In the genomic region with DNA sequence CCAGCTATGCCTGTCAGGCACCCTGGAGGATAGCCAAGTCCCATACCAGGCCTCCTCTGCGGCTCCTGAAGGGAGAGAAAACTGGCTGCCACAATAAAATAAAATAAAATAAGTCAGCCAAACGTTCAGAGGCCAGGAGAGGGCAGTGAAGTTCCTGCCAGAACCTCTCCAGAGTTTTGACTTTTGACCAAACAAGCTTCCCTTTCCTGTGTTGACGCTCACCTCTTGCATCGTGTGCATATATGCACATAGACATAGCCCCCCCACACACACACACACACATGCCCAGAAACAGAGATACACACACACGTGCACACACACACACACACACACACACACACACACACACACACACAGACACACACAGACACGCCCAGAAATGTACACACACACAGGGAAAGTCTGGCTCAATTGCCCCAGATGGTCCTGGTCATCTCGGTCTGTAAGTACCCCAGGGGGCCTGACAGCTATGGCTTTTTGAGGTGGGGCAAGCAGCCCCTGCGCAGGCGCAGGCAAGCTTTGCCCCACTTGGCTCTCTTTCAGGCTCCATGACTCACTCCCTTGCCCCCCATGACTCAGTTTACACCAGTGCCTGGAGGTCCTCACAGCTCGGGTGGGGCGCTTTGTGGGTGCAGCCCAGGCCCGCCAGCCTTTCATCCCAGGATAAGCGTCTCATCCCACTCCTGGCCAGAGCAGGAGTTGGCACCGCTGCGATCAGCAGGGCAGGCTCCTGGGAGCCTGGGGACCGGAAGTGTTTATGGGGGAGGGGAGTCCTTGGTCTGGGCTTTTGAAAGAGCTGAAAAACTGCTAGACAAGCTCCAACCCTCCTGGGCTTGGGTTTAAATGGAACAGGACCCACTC, we compare ENCODE assay signal across 9 mouse cellular contexts. TPM values are rescaled to one million over a fixed set of nuclear protein-coding genes. Genes with fewer than 3 reads are reported as not detected.
DNase-seq lines count a peak whose midpoint lies in the region; ATAC-seq and TF ChIP-seq lines count a peak whose summit lies in the region.
"Had no signal": no experiment of that assay in that cellular context is flagged by ENCODE, and none has a peak within 500 bp of the region (broad histone marks: within the 10 kb centered on the region; RNA-seq: fewer than 3 reads in every experiment).

No protein-coding gene starts in this region.

- WGBS in forebrain, postnatal 0 days = 12% methylated on average over 16 of the region's 16 CpGs
- WGBS in intestine, embryonic 14.5 days = 4% methylated on average over 15 of the region's 16 CpGs
- 5% methylated on average over 14 of the region's 16 CpGs for WGBS in liver, postnatal 0 days (ENCODE audit: insufficient replicate concordance)
- 11% methylated on average over 16 of the region's 16 CpGs for WGBS in neural tube, embryonic 13.5 days

- no peak for TF ChIP-seq EP300 in liver, postnatal 0 days (IDR thresholded peaks at IDR 0.05; ENCODE audit: low read depth)

- no peak for TF ChIP-seq POLR2A in brain, embryonic 14.5 days (IDR thresholded peaks at IDR 0.05; ENCODE audit: borderline replicate concordance, extremely low read depth, insufficient read depth, insufficient read length, poor library complexity, severe bottlenecking)

- no peaks in the 10 kb centered on the region for H3K9me3 ChIP-seq in forebrain, postnatal 0 days (ENCODE audit: low read length)
- no peaks in the 10 kb centered on the region for H3K9me3 ChIP-seq in intestine, embryonic 14.5 days (ENCODE audit: control insufficient read depth, low read length)
- H3K9me3 ChIP-seq in liver, postnatal 0 days (ENCODE audit: low read length) = no peaks in the 10 kb centered on the region
- no peaks in the 10 kb centered on the region for H3K9me3 ChIP-seq in neural tube, embryonic 13.5 days

- no peaks in the 10 kb centered on the region; the same call in 1 of the 2 replicates for H3K36me3 ChIP-seq in forebrain, postnatal 0 days (ENCODE audit: insufficient read depth)
- no peaks in the 10 kb centered on the region for H3K36me3 ChIP-seq in intestine, embryonic 14.5 days (ENCODE audit: control insufficient read depth, insufficient read depth, low read length)
- no peaks in the 10 kb centered on the region for H3K36me3 ChIP-seq in liver, postnatal 0 days (replicated peaks; ENCODE audit: insufficient read depth, low read length)
- H3K36me3 ChIP-seq in neural tube, embryonic 13.5 days = peaks cover 5% of the 10 kb centered on the region; the same call in 1 of the 2 replicates

- no peak for ATAC-seq in cerebellum, adult (ENCODE audit: insufficient number of reproducible peaks, low FRiP score, low TSS enrichment)
- peak; percentile 36 for ATAC-seq in forebrain, postnatal 0 days
- ATAC-seq in intestine, embryonic 14.5 days (replicated peaks; ENCODE audit: low FRiP score, low TSS enrichment, low read depth) = peak; percentile 60
- peak; percentile 81 for ATAC-seq in liver, postnatal 0 days
- peak; percentile 57 for ATAC-seq in neural tube, embryonic 13.5 days (ENCODE audit: low read depth)
- ATAC-seq: Patski had no signal

- H3K27ac ChIP-seq in forebrain, postnatal 0 days (ENCODE audit: low read depth, low read length) = no peak overlapping the region
- H3K27ac ChIP-seq in intestine, embryonic 14.5 days (ENCODE audit: low read depth) = peak overlapping the region; percentile 58; the same call in 1 of the 2 replicates
- peak overlapping the region; percentile 73 for H3K27ac ChIP-seq in liver, postnatal 0 days (ENCODE audit: low read depth)
- peak overlapping the region; percentile 53; the same call in 1 of the 2 replicates for H3K27ac ChIP-seq in neural tube, embryonic 13.5 days (replicated peaks)

- peak; percentile 43; the same call in 1 of the 2 replicates for TF ChIP-seq CTCF in brain, embryonic 14.5 days (IDR thresholded peaks at IDR 0.05; ENCODE audit: borderline replicate concordance, extremely low read depth, insufficient read depth, insufficient read length)
- TF ChIP-seq CTCF in forebrain, postnatal 0 days (IDR thresholded peaks at IDR 0.05; ENCODE audit: low read depth) = peak; percentile 26; the same call in 1 of the 2 replicates
- TF ChIP-seq CTCF in liver, postnatal 0 days (IDR thresholded peaks at IDR 0.05; ENCODE audit: low read depth) = peak; percentile 67

- H3K4me1 ChIP-seq in forebrain, postnatal 0 days (ENCODE audit: insufficient read depth) = no peaks in the 10 kb centered on the region
- H3K4me1 ChIP-seq in intestine, embryonic 14.5 days (replicated peaks; ENCODE audit: control insufficient read depth, insufficient read depth, low read length) = peaks cover 15% of the 10 kb centered on the region
- H3K4me1 ChIP-seq in liver, postnatal 0 days (ENCODE audit: insufficient read depth) = peaks cover 9% of the 10 kb centered on the region
- H3K4me1 ChIP-seq in neural tube, embryonic 13.5 days (replicated peaks) = peaks cover 19% of the 10 kb centered on the region

- H3K27me3 ChIP-seq in forebrain, postnatal 0 days (ENCODE audit: insufficient read depth, low read length) = no peaks in the 10 kb centered on the region
- no peaks in the 10 kb centered on the region for H3K27me3 ChIP-seq in intestine, embryonic 14.5 days (replicated peaks; ENCODE audit: control insufficient read depth, insufficient read depth, low read length)
- no peaks in the 10 kb centered on the region for H3K27me3 ChIP-seq in liver, postnatal 0 days (ENCODE audit: insufficient read depth, low read length)
- H3K27me3 ChIP-seq in neural tube, embryonic 13.5 days = peaks cover 8% of the 10 kb centered on the region; the same call in 1 of the 2 replicates
- H3K27me3 ChIP-seq: Patski had no signal

- 0 out of 2 replicates have a peak overlapping the region, but pooled peaks have one; percentile 25 for H3K9ac ChIP-seq in forebrain, postnatal 0 days
- peak overlapping the region; percentile 17; the same call in 1 of the 2 replicates for H3K9ac ChIP-seq in intestine, embryonic 14.5 days (ENCODE audit: low read length)
- peak overlapping the region; percentile 68 for H3K9ac ChIP-seq in liver, postnatal 0 days (replicated peaks)
- peak overlapping the region; percentile 60 for H3K9ac ChIP-seq in neural tube, embryonic 13.5 days

- H3K4me3 ChIP-seq in forebrain, postnatal 0 days (ENCODE audit: low read depth, low read length) = no peak overlapping the region
- H3K4me3 ChIP-seq in intestine, embryonic 14.5 days (ENCODE audit: low read depth, low read length) = peak overlapping the region; percentile 6; the same call in 1 of the 2 replicates
- H3K4me3 ChIP-seq in liver, postnatal 0 days (ENCODE audit: low read depth, low read length) = peak overlapping the region; percentile 52
- H3K4me3 ChIP-seq in neural tube, embryonic 13.5 days = peak overlapping the region; percentile 27

- H3K4me2 ChIP-seq in forebrain, postnatal 0 days (ENCODE audit: low read depth) = peak overlapping the region; percentile 41
- peak overlapping the region; percentile 64 for H3K4me2 ChIP-seq in intestine, embryonic 14.5 days (ENCODE audit: low read length)
- H3K4me2 ChIP-seq in liver, postnatal 0 days (ENCODE audit: low read depth, low read length) = peak overlapping the region; percentile 95
- peak overlapping the region; percentile 57 for H3K4me2 ChIP-seq in neural tube, embryonic 13.5 days

- DNase-seq in cerebellum, adult 11-12 months = peak; percentile 58
- DNase-seq in brain, embryonic 14.5 days (ENCODE audit: low read depth) = peak; percentile 42
- no peak for DNase-seq in forebrain, postnatal 0 days
- DNase-seq in intestine, embryonic 14.5 days (ENCODE audit: low spot score) = peak; percentile 76
- peak; percentile 62 for DNase-seq in liver, postnatal 0 days
- DNase-seq in right cerebral cortex, postnatal 36 days (ENCODE audit: low spot score in 2 of 2) = no peak

RNA-seq across cellular contexts. Expression of gene AI837181, which starts 8.3 kb away (rescaled TPM):
- 86.4 and 106 TPM in 2 replicates for polyA plus RNA-seq in brain, embryonic 14.5 days (2012; rRNA removed)
- 56.6 and 59.5 TPM in 2 replicates for total RNA-seq in forebrain, postnatal 0 days (2014; rRNA removed)
- 72.5 and 72.7 TPM in 2 replicates for polyA plus RNA-seq in forebrain, postnatal 0 days (2015; fragmentation: Nextera tagmentation; extraction: Ambion mirVana)
- 34.2 and 41.2 TPM in 2 replicates for polyA plus RNA-seq in intestine, embryonic 14.5 days (2014; fragmentation: Nextera tagmentation; extraction: Ambion mirVana)
- 15.8 and 16.1 TPM in 2 replicates for polyA plus RNA-seq in liver, postnatal 0 days (2015; fragmentation: Nextera tagmentation; extraction: Ambion mirVana)
- 69.5 and 75.5 TPM in 2 replicates for polyA plus RNA-seq in neural tube, embryonic 13.5 days (2015; fragmentation: Nextera tagmentation; extraction: Ambion mirVana)

RNA-seq across cellular contexts. Expression of gene Drap1, which starts 8.4 kb away (rescaled TPM):
- 224 and 257 TPM in 2 replicates for polyA plus RNA-seq in brain, embryonic 14.5 days (2012; rRNA removed)
- total RNA-seq in forebrain, postnatal 0 days (2014; rRNA removed) = 171 and 202 TPM in 2 replicates
- polyA plus RNA-seq in forebrain, postnatal 0 days (2015; fragmentation: Nextera tagmentation; extraction: Ambion mirVana) = 353 and 391 TPM in 2 replicates
- polyA plus RNA-seq in intestine, embryonic 14.5 days (2014; fragmentation: Nextera tagmentation; extraction: Ambion mirVana) = 170 and 173 TPM in 2 replicates
- 71.5 and 74.2 TPM in 2 replicates for polyA plus RNA-seq in liver, postnatal 0 days (2015; fragmentation: Nextera tagmentation; extraction: Ambion mirVana)
- 318 and 326 TPM in 2 replicates for polyA plus RNA-seq in neural tube, embryonic 13.5 days (2015; fragmentation: Nextera tagmentation; extraction: Ambion mirVana)

RNA-seq across cellular contexts. Expression of gene Fosl1, which starts 14.1 kb away (rescaled TPM):
- not detected in 2 replicates for polyA plus RNA-seq in brain, embryonic 14.5 days (2012; rRNA removed)
- total RNA-seq in forebrain, postnatal 0 days (2014; rRNA removed) = 0.19 TPM in 1 of 2 replicates, not detected in the other
- not detected in 2 replicates for polyA plus RNA-seq in forebrain, postnatal 0 days (2015; fragmentation: Nextera tagmentation; extraction: Ambion mirVana)
- polyA plus RNA-seq in intestine, embryonic 14.5 days (2014; fragmentation: Nextera tagmentation; extraction: Ambion mirVana) = not detected in 2 replicates
- not detected in 2 replicates for polyA plus RNA-seq in liver, postnatal 0 days (2015; fragmentation: Nextera tagmentation; extraction: Ambion mirVana)
- 0.59 TPM in 1 of 2 replicates, not detected in the other for polyA plus RNA-seq in neural tube, embryonic 13.5 days (2015; fragmentation: Nextera tagmentation; extraction: Ambion mirVana)

RNA-seq across cellular contexts. Expression of gene Ccdc85b, which starts 24.5 kb away (rescaled TPM):
- polyA plus RNA-seq in brain, embryonic 14.5 days (2012; rRNA removed) = 9.6 and 12.1 TPM in 2 replicates
- total RNA-seq in forebrain, postnatal 0 days (2014; rRNA removed) = 19.3 and 21.2 TPM in 2 replicates
- polyA plus RNA-seq in forebrain, postnatal 0 days (2015; fragmentation: Nextera tagmentation; extraction: Ambion mirVana) = 15.3 and 16.2 TPM in 2 replicates
- polyA plus RNA-seq in intestine, embryonic 14.5 days (2014; fragmentation: Nextera tagmentation; extraction: Ambion mirVana) = 7.1 TPM in 2 replicates
- 1.6 and 2.1 TPM in 2 replicates for polyA plus RNA-seq in liver, postnatal 0 days (2015; fragmentation: Nextera tagmentation; extraction: Ambion mirVana)
- 10.7 and 11.1 TPM in 2 replicates for polyA plus RNA-seq in neural tube, embryonic 13.5 days (2015; fragmentation: Nextera tagmentation; extraction: Ambion mirVana)

RNA-seq across cellular contexts. Expression of gene Fibp, which starts 27.2 kb away (rescaled TPM):
- 179 and 266 TPM in 2 replicates for polyA plus RNA-seq in brain, embryonic 14.5 days (2012; rRNA removed)
- 116 and 125 TPM in 2 replicates for total RNA-seq in forebrain, postnatal 0 days (2014; rRNA removed)
- polyA plus RNA-seq in forebrain, postnatal 0 days (2015; fragmentation: Nextera tagmentation; extraction: Ambion mirVana) = 175 and 180 TPM in 2 replicates
- polyA plus RNA-seq in intestine, embryonic 14.5 days (2014; fragmentation: Nextera tagmentation; extraction: Ambion mirVana) = 111 and 112 TPM in 2 replicates
- 35.6 and 35.7 TPM in 2 replicates for polyA plus RNA-seq in liver, postnatal 0 days (2015; fragmentation: Nextera tagmentation; extraction: Ambion mirVana)
- 163 and 164 TPM in 2 replicates for polyA plus RNA-seq in neural tube, embryonic 13.5 days (2015; fragmentation: Nextera tagmentation; extraction: Ambion mirVana)

Comparison
In these comparisons a context has a peak if more than half of its experiments do, and no peak if none do; other contexts are left out.
1. DNase-seq: peak in cerebellum, adult 11-12 months (single experiment), brain, embryonic 14.5 days (single experiment), intestine, embryonic 14.5 days (single experiment) and liver, postnatal 0 days (single experiment); none in forebrain, postnatal 0 days (single experiment) and right cerebral cortex, postnatal 36 days (0 of 2).
2. H3K4me2 ChIP-seq: peak in every context shown above with its lines; median percentile 95 in liver, postnatal 0 days; 64 in intestine, embryonic 14.5 days; 57 in neural tube, embryonic 13.5 days; 41 in forebrain, postnatal 0 days.
3. H3K9ac ChIP-seq: peak in every context shown above with its lines; median percentile 68 in liver, postnatal 0 days; 60 in neural tube, embryonic 13.5 days; 25 in forebrain, postnatal 0 days; 17 in intestine, embryonic 14.5 days.
4. Peak in every context shown above with its lines, with median percentiles within 50 percentile points of each other: CTCF ChIP-seq.